Mouse (Mus musculus): ENCODE measurements at regions not wholly inside any gene's neighbourhood (a gene's known extent, or its start where the extent isn't known, plus 50 kb on each side); places are given as distances from the start of the nearest gene placed in this dataset.
A peak's percentile ranks its signal among the peaks of the same experiment; 100 is the strongest.
"Not testable (repeated sequence)": the region's sequence is repeated elsewhere in the genome, so short reads cannot be mapped to it uniquely, and the experiment has no call there.

DNA sequence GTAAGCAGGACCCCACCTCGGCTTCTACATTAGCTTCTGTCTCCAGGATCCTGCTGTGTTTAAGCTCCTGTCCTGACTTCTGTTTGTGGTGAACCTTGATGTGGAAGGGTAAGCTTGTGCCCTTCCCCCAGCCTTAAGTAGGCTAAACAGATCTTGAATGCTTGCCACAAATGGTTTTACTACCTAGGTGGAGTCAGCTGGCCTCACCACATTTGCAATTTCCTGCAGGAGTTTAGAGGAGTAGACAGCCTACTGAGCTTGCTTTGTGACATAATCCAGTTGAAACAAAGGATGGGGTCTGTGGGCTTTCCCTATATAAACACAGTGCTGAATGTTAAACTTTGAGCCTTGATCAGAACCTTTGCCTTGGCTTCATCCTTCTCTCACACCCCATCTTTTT lies 206.7 kb downstream of the Pten start:
- DNase-seq = no peak
- intact Hi-C loops (cut with DNase I) = no loop called here

DNA sequence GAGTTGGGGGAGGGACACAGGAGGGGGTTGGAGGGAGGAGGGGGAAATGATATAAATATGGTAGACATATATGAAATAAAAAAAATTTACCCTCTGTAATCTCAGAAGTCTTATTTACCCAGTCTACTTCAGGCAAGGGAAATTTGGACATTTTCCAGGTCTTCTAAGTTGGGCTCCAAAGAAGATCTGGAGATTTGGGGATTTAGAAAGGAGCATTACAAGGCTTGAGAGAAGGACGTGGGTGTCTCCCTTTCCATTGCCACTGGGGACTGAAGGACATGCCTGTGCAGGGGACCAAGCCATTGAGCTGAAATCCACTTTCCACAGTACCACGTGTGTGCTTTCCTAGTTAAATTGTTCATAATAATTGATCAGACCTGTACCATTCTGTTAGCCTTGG lies 208.2 kb downstream of the Pten start:
- no peak for DNase-seq
- intact Hi-C loops (cut with DNase I) = no loop called here

- DNase-seq = no peak
- intact Hi-C loops (cut with DNase I) = no loop called here
Measured at GRCm38 (mm10) chr19:32969213-32969776, 212.0 kb downstream of the Pten start.

GRCm38 (mm10) chr19:32972116-32972515 lies 214.8 kb downstream of the Pten start:
- no peak for DNase-seq
- intact Hi-C loops (cut with DNase I) = no loop called here

DNA sequence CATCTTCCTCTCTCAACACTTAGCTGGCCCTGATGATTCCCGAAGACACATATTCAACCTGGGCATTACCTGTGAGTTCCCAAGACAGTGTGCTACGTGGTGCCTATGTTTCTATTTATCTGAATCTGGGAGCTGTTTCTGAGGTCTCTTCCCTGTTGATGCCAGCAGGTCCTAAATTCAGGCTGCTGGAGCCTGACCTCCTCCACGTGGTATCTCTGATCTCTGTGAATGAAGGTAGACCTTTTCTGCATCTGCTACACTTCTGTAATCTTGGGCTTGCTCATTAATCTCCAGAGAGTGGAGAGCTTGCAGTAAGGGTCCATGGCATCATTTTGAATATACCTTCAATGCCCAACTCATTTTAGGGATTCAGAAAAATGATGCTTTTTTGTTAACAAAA lies 215.8 kb downstream of the Pten start:
- no peak for DNase-seq
- intact Hi-C loops (cut with DNase I) = no loop called here

DNA sequence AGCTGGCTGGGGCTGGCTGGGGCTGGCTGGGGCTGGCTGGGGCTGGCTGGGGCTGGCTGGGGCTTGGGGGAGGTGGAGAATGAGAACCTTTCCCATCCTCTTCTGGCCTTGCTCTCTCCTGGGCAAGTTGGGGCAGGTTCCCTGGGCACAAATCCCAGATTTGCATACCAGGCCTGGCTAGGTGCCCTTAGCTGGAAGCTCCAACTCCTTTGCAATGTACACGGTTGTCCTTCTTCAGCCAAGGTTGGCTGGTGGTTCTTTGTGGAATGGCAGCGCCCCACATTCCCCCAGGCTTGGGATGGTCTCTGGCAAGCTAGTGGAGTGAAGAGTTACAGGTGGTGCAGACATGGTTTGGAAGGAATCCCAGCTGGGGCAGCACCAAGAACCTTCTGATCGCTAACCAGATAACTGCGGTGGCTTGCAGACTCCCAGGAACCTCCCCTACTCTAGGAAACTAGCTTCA lies 217.5 kb downstream of the Pten start:
- intact Hi-C loops (cut with DNase I) = no loop called here
- peak; percentile 48 to 58 for DNase-seq

GRCm38 (mm10) chr19:32975303-32975702 lies 218.0 kb downstream of the Pten start:
- intact Hi-C loops (cut with DNase I) = no loop called here
- no peak for DNase-seq

- intact Hi-C loops (cut with DNase I) = no loop called here
- DNase-seq = no peak
Measured at GRCm38 (mm10) chr19:32976507-32976906, 219.2 kb downstream of the Pten start.

- no peak for DNase-seq
Measured at GRCm38 (mm10) chr19:32978037-32978745, 220.9 kb downstream of the Pten start.

GRCm38 (mm10) chr19:32980142-32980541 lies 222.8 kb downstream of the Pten start:
- no peak for DNase-seq
- intact Hi-C loops (cut with DNase I) = no loop called here

More at GRCm38 (mm10) chr19:32978037-32978745, 220.9 kb downstream of the Pten start:
- intact Hi-C loops (cut with DNase I) = no loop called here

- intact Hi-C loops (cut with DNase I) = no loop called here
- no peak for DNase-seq
Measured at GRCm38 (mm10) chr19:32988713-32989112, 231.4 kb downstream of the Pten start.

DNA sequence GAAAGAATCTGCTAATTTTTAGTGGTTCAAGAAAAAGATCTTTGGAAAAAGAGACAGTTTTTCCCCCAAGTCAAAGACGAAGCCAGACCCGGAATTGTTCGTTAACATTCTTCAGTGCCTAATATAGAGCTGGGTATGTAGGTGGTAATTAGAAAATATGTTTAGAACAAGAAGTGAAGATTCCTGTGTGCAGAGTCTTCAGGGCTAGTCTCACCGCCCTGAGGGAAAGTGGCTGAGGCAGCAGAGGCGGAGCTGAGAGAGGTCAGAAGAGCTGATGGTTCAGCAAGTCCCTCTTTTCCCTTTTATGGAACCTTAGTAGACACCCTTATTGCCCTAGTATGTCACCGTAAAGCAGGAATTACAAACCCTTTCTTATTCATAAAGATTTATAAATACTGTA lies 232.0 kb downstream of the Pten start:
- DNase-seq = no peak
- intact Hi-C loops (cut with DNase I) = no loop called here

DNA sequence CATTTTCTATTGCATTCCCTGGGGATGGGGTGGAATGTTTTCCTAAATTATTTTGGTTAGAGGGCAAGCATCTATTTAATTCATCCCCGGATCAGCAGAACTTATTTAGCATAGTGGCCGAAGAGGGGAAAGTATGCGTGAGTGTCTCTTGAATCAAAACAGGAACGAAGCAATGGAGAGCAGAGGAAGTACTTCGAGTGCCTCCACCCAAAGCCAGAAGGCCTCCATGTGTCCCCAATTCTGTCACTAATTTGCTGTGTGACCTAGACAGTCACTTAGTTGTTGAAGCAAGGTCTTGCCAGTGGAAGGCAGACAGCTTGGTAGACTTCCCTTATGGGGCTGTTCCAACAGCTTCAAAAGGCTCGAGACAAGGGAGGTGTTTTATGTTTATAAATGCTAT lies 233.3 kb downstream of the Pten start:
- intact Hi-C loops (cut with DNase I) = no loop called here
- DNase-seq = no peak

DNA sequence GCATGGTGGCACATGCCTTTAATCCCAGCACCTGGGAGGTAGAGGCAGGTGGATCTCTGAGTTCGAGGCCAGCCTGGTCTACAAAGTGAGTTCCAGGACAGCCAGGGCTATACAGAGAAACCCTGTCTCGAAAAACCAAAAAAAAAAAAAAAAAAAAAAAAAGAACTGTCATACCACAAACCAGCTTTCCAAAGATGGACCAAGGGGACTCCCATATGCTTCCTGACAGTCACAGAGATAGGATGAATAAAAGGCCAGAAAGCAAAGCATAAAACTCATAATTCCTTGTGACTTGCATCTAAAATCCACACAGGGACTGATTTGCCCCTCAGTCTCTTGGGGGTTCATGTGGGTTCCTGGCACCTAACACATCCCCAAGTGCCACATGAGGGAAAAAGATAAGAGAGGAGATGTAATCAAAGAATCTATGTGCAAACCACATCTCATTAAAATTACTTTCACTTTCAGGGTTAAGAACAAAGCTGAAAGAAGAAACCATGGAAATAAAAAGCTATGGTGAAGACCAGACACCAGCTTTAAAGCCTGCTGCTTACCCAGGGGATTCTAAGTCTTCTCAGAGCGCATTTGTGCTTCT lies 241.4 kb downstream of the Pten start:
- intact Hi-C loops (cut with DNase I) = no loop called here
- DNase-seq = no peak

- DNase-seq = no peak
- intact Hi-C loops (cut with DNase I) = no loop called here
Measured at GRCm38 (mm10) chr19:33007582-33007981, 250.3 kb downstream of the Pten start.

GRCm38 (mm10) chr19:33008076-33008475 lies 250.8 kb downstream of the Pten start:
- DNase-seq = no peak
- intact Hi-C loops (cut with DNase I) = no loop called here

DNA sequence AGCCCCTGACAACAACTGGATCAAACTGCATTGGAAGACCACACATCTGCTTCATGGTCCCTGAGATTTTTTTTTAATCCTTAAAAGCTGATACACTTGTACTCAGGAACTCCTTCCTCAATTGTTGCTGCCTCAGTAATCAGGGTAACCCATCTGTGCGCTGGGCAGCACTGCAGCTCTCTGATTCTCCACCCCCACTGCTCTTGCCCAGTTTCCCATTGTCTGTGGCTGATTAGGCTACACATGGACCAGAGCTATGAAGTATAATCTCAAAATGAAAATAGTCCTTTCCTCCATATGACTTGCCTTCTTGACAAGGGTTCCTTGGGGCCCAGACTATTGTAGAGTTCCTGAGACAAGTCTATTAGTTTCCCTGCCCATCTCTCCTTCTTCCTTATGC lies 251.5 kb downstream of the Pten start:
- DNase-seq = no peak
- intact Hi-C loops (cut with DNase I) = no loop called here

DNA sequence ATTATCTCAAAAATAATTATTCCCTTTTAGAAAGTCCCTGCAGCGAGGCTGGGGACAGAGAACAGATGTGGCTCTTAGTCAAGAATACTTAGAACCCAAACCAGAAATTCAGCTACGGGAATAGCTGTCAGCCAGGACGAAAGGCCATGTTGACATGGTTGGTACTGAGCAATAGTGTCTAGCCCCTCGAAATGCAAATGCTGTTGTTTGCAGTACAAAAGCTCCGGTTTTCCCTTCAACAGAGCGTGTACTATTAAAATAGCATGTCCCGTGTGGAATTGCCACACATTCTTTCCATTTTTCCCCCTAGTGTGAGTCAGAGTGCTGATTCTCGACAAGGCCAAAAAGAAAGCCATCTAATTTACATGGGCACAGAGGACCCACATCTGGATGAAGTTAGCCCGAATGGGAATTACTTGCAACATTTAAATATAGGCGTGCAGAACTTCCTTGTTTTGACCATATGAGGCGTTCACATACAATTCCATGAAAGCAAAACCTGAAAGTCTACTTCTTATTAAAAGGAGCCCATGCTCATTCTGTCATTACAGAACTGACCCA lies 253.7 kb downstream of the Pten start:
- no peak for DNase-seq
- intact Hi-C loops (cut with DNase I) = no loop called here

- intact Hi-C loops (cut with DNase I); DNase-seq: not testable (repeated sequence)
Measured at GRCm38 (mm10) chr19:33014879-33015278, 257.6 kb downstream of the Pten start.

- no peak for DNase-seq
- intact Hi-C loops (cut with DNase I) = no loop called here
Measured at GRCm38 (mm10) chr19:33021161-33021560, 263.9 kb downstream of the Pten start.

DNA sequence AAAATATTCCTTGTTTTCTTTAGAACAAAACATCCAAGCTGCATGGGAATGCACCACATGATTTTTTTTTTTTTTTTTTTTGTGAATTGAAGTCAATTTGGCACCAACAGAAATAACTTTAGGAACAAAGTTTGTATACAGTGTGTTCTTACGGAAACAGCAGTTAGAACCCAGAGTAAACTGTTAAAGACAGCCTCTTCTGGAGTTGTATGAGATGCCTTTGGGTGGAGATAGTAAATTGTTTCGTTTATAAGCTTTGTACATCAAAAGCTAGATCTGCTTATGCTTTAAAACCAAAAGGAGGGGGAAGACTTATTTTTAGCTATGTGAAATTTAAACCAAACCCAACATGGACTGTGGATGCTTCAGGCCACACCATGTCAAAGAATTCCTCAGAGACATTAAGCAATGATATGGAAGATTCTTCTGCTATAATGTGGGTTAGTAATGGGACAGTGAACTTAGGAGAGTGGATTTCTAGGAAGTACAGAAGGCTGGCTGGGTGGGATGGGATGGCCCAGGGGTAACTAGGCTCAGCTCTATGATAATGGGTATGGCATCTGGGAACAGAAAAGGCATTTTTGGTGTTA lies 265.6 kb downstream of the Pten start:
- intact Hi-C loops (cut with DNase I) = no loop called here
- no peak for DNase-seq

Measured in gastrocnemius, postnatal 36 days (tissue).